Mouse (Mus musculus) WW6 (cell line): ENCODE data around the gene Gm13023.
"Not testable (repeated sequence)": the region's sequence is repeated elsewhere in the genome, so short reads cannot be mapped to it uniquely, and the experiment has no call there.

Source experiments
- DNase-seq: peaks from one replicate; pipeline ENCODE4 v3.0.0-alpha.2; 2013; ENCODE audit warnings: low read depth, low spot score

Gm13023 gene

GRCm38 (mm10) chr4:143789052-143789451, at the start of gene Gm13023:
Gene Gm13023, plus strand, starts transcription at chr4:143789352.
- DNase-seq, result not testable (repeated sequence)

DNA sequence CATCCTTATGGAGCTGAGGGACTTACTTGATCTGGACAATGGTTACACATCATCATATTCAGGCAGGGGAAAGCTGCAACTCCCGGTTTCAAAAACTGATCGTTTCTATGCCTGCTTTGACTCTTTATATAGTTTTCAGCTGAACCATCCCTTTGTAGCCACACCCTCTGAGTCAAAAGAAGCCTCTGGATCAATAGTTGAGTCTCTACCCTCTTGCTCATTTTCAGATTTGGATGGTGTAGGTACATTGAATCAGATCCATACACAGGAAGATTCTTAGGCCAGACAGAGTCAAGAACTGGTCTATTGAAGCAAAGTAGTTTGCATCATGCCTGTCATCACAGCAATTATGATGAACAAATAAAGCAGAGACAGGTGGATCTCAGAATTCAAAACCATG, 26.8 kb downstream of the Gm13023 start, which contains the start of gene Gm13084:
Gm13084 (minus strand) TSS at position 101 of the 400 bp plus-strand sequence.
- no peak for DNase-seq
